Mouse (Mus musculus) hematopoietic multipotent progenitor cell, adult 10-12 weeks (in vitro differentiated cells): ENCODE measurements around the gene Vmn1r30. TPM values are rescaled to one million over a fixed set of nuclear protein-coding genes. Genes with fewer than 3 reads are reported as not detected.

ENCODE experiments used
- polyA plus RNA-seq: library from polyadenylated mRNA; stranded (reverse); fragments of >175 nt; gene quantifications from 2 replicates; pipeline ENCODE4 v1.2.3, GENCODE M21; 2012; ENCODE audit warnings: low replicate concordance

Gene Vmn1r30
- not detected in 2 replicates for polyA plus RNA-seq

GRCm38 (mm10) chr6:58443285-58443684 is at the start of gene Vmn1r30:
Gene Vmn1r30, minus strand, starts transcription at chr6:58443385.

GRCm38 (mm10) chr6:58475230-58475629 is 32.0 kb upstream of the Vmn1r30 start, which contains the start of gene Vmn1r31:
Gene Vmn1r31, minus strand, starts transcription at chr6:58475330.

Other genes with a start within 250 kb of the Vmn1r30 start
- gene Vmn1r27, start 224.6 kb downstream of the Vmn1r30 start, polyA plus RNA-seq: not detected in 2 replicates
- gene Vmn1r28, start 181.3 kb downstream of the Vmn1r30 start, polyA plus RNA-seq: not detected in 2 replicates
- gene Vmn1r29, start 141.8 kb downstream of the Vmn1r30 start, polyA plus RNA-seq: not detected in 2 replicates
- not detected in 2 replicates for gene Vmn1r31, start 31.9 kb upstream of the Vmn1r30 start, polyA plus RNA-seq
- gene Abcg2, start 141.1 kb upstream of the Vmn1r30 start, polyA plus RNA-seq: 0.34 and 7.9 TPM in 2 replicates